Mouse (Mus musculus): ENCODE measurements at regions not wholly inside any gene's neighbourhood (a gene's known extent, or its start where the extent isn't known, plus 50 kb on each side); places are given as distances from the start of the nearest gene placed in this dataset.

DNA sequence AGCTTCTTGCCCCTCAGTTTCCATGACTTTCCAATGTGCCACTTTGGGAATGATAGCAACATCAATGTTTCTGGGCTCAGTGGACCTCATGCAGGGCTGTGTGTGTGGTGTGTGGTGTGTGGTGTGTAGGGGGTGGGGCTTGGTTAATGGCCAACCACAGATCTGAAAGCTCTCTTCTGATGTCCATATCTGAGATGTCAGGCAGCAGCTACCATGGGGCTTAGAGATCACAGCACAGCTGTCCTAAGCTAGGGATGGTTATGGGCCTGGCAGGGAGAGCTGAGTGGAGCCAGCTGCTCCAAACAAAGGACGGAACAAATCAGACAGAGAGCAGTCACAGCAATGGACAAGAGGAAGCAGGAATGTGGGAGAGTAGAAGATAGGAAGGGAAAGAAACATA lies 606.8 kb upstream of the Cdh5 start:
- no peak for DNase-seq (ENCODE audit: low spot score)

DNA sequence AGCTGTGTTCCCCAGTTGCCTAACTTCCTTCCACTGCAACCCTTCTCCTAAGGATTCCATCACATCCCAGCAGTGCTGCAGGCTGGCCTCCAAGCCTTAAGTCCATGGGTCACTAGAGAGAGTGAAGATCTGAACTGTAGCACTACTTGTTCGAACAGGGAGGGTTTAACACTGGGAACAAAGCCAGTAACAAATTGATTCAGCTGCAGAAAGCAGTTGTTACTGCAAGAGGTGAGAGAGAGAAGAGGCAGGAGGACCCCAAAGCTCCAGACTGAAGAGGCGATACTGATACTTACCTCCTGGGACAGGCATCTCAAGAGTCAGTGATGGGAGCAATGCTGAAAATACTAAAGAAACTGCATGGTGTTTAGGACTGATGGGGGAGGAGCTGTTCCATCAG lies 600.1 kb upstream of the Cdh5 start:
- no peak for DNase-seq (ENCODE audit: low spot score)

DNA sequence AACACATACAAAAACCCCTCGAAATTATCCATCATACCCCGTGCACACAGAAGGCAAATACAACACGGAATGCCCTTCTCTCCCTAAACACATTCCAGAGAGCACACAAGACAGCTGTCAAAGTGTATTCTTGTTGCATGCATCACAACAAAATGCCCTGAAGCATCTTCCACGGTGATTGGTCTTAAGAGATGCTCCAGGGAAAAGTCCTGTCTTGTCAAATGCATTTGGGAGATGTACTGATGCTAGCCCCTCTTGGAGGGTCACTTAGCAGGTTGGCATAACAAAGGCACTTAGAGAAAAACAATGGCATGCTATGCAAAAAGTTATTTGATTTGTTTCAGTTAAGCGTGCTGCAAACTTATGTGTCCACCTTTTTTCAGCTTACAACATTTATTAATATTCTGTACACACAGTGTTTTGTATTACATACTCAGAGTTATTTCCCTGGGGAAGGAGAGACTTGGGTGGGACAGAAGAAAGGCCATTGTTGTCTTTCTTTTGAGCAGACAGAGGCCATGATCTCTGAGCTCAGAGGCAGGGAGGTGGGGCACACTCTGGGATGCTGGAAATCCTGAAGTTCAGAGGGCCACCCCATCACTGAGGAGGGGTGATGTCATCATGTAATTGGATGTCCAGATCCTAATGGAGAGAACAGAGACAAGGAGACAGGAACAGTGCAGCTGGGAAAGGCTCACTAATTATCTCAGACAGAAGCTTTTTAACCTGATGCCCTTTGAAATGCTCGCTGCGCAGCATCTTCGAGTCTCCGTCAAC lies 598.2 kb upstream of the Cdh5 start:
- no peak for DNase-seq (ENCODE audit: low spot score)

DNA sequence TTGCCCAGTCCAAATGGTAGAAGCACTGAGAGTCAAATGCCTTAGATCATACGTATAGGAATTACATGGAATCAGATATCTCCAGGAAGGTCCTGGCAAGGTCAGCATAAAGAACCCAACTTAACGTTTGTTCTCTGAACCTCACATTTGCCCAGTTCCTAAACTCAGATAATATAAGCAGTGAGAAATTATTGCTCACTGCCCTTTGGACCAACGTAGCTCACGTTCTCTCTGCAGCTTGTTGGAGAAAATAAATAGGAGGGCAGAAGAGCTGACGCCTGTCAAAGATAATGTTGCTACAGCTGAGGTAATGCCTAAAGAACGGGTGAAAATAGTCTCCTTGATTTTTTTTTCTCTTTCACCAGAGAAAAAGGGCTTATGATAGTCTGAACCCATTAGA lies 595.1 kb upstream of the Cdh5 start:
- no peak for DNase-seq (ENCODE audit: low spot score)

DNA sequence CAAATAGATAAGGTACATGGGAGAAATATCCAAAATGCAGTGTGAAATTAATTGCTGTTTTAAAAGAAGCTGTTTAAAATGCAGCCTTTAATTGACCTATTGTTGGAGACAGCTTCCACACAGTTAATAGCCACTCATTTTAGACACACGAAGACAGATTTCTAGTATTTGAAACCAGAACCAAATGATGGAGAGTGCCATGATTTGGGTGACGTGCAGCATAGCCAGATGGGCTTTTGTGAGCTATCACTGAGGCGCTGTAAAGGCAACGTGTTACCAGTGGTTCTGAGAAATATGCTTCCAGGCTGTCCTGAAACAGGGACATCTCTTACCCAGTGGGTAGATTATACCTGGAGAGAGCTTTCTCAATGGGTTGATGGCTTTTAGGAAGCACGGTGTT lies 594.4 kb upstream of the Cdh5 start:
- DNase-seq (ENCODE audit: low spot score) = no peak

DNA sequence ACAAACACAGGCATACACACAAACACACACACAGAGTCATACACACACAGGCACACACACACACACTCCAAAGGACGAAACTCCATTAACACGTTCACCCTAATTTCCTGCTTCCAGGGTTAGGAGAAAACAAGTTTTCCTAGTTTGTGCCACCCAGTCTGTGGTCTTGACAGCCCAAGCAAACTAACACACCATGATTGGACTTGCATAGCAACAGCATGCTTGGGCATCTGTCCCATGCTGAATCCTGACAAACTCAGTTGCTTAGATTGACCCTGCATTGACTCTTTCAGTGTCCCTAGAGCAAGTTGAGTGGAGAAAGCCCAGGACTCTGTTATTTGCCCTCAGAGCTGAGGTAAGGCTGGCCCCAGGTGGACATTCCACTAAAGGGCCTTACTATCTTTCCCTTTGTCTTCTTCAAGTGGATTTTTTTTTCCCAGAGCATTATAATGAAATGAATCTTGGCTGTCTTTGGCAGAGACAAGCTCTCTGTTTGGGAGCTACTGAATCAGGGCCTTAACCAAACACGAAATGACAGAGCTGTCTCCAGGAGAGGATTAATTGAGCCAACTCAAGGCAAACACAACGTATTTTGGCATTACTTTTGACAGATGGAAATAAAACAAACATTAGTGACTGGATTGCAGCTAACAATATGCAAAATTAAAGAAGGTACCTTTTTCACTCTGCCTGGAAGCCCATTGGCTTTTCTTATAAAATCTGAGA lies 581.1 kb upstream of the Cdh5 start:
- DNase-seq (ENCODE audit: low spot score) = no peak

DNA sequence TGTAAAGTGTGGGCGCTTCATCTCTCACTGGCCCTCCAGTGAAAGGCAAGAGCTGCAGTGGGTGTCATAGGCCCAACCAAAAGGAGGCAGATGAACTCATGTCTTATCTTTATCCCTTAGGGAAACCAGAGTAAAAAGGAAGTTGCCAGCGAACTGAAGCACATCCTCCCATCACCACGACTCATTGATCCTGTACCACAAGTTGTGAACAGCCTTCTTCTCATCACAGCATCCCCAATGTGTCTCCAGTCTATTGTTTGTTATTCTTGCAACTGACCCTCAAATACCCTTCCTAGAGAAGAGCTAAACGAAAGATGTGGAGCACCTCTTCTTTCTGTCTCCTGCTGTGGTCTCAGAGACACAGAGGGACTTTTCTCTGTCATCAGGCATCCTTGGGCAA lies 570.5 kb upstream of the Cdh5 start:
- DNase-seq (ENCODE audit: low spot score) = no peak

DNA sequence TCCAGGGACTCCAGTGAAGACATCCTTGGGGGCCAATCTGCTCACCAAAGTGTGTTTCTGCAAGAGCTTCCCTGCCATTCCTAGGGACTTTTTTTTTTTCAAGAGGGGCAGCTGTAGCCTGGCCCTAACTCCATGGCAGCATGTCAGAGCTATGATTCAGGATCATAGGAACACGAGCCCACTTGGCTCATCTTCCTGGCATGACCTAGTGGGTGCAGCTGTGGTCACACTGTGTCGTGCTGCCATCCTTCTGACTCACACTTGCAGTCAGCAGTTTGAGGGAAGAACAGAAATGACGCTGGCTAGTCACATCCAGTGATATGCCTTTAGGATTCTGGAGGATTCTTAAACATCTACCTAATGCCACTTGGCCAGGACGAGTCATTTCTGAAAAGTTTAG lies 566.5 kb upstream of the Cdh5 start:
- no peak for DNase-seq (ENCODE audit: low spot score)

DNA sequence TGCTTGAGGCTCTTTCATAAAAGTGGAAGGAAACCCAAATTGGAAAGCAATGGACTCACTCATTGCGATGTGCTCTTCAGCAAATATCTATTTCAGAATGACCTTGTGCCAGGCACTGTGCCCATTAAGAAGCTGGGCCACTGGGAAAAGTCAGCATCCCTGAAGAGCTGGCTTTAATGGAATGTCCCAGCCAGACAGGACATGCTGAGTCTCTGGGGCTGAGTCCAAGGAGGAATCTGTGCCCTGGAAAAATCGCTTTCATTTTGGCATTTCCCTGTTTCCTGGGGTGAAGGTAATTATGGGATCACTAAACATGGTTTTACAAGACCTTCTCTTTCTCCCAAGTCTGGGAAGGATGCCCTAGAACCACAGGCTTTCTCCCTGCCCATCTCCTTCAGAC lies 564.6 kb upstream of the Cdh5 start:
- no peak for DNase-seq (ENCODE audit: low spot score)

DNA sequence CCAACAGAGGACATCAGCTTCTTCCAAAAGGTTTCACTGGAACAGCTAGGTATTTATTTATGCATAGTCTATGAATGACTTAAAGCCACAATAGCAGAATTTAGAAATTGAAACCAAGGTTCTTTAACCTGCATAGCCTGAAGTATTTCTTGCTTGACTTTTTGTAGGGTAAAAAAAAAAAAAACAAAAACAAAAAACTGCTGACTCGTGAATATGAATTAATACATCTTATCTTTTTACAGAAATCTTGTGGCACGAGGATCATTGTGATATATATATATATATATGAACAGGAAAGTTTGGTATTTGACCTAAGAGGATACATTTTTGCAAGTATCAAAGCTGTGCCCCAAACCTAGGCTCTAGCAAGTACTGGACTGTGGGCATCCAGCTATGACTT lies 559.5 kb upstream of the Cdh5 start:
- no peak for DNase-seq (ENCODE audit: low spot score)

DNA sequence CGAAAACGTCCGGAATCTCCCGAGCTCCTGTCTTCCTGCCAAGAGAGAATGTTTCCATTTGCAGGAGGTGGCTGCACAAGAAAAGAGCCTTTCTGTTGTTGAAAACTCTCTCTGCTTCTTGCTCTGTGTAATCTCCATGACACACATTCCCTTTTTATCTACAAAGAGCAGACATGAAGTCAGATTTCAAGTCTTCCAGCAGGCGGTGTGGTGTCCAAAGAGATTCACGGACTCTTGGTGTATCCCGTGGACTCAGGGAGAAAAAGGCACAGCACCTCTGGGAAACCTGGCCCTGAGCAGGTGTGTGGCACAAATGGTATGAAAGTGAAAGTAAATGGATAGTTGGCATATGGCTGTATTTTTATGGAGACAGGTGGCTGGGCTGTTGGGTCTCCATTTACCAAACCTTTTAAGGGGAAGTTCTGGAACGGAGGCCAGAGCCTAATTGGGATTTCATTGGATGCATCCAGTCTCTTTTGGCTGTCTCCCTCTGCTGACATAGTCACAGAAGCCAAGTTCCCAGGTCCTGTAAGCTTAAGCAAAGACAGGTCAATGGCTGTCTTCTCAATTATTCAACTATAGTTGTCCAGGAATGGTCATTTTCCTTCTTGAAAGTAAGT lies 549.4 kb upstream of the Cdh5 start:
- DNase-seq (ENCODE audit: low spot score) = no peak

DNA sequence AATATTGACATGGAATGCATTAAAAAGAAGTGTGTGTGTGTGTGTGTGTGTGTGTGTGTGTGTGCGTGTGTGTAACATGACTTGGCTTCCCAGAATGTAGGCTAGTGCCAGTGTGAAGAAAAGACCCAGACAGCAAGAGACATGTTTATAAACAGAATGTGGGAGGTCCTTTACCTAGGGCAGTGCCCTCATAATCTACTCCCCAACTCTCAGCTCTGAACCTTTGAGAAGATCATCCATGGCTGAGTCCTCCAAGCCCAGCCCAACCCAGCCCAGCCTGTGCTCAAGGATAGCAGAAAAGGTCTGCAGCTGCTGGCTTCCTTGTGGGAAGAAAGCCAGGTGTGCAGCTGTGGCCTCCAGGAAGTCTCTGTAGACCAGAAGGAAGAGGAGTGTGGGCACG lies 539.8 kb upstream of the Cdh5 start:
- no peak for DNase-seq (ENCODE audit: low spot score)

DNA sequence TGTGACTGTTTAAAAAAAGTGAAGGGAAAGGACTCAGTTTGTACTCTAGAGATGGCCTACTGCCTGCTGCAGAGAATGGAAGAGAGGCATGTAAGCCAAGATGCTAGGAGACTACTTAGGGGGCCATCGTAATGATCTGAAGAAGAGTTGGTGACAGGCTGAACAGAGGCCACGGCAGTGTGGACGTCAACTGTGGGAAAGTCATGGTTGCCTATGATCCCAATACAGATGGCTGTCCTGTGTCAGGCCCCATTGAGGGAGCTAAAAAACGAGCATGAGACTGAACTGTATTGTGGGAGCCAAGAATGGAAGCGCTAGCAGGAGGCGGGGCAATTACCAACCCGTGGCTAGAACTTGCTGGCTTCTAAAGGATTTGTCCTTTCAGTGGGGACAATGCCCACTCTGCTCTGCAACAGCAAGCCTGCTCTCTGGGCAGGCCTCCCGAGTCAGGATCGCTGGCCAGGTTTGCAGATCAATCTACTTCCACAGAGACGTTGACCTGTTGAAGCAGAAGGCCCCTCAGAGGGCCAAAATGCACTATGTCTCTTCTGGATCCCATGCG lies 530.5 kb upstream of the Cdh5 start:
- no peak for DNase-seq (ENCODE audit: low spot score)

DNA sequence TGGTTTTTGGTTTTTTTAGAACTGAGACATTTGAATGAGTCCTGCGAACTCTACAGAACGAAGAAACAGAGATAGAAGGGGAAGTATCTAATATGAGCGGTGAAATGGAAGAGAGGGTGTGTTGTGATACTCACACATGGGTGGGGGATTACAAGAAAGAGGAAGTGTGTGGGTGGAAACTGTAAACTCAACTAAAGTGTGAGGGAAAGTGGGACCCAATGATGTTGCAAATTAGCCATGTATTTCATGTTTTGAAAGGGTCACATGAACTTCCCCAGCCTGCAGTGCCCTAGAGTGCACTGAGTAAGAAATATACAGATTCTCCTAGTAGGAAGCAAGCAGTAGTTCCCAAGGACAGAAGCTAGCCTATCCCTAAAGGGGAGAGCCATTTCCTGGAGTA lies 524.3 kb upstream of the Cdh5 start:
- DNase-seq (ENCODE audit: low spot score) = no peak

DNA sequence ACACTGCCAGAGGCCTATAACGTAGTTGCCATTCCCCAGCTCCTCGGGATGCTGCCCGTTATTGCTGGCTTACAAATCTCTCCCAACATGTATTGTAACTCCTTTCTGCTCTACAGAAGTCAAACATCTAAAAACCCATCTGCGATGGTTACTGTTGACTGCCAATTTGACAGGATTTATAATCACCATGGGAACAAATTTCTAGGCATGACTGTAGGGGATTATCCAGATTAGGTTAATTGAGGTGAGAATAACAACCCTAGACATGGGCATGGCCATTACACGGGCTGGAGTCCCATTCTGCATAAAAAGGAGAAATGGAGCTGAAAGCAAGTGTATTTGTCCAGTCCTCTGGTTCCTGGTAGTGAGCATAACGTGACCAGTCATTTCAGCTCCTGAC lies 523.4 kb upstream of the Cdh5 start:
- DNase-seq (ENCODE audit: low spot score) = no peak

DNA sequence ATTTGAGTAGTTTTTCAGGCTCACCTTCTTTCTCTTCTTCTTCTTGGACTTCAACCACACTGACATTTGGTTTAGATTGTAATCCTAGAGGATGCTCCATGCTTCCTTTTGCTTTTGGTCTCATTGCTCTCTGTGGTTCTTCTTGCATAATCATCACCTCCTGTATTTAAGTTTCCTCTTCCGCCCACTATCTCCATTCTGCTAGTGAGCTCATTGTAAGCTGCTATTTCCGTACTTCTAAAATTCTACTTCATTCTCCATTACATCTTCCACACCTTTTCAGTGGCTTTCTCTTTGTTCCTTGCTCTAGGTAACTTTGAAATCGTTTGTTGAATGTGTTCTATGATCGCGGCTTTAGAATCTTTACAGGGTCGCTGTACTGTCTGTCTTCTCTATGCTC lies 493.1 kb upstream of the Cdh5 start:
- no peak for DNase-seq (ENCODE audit: low spot score)

DNA sequence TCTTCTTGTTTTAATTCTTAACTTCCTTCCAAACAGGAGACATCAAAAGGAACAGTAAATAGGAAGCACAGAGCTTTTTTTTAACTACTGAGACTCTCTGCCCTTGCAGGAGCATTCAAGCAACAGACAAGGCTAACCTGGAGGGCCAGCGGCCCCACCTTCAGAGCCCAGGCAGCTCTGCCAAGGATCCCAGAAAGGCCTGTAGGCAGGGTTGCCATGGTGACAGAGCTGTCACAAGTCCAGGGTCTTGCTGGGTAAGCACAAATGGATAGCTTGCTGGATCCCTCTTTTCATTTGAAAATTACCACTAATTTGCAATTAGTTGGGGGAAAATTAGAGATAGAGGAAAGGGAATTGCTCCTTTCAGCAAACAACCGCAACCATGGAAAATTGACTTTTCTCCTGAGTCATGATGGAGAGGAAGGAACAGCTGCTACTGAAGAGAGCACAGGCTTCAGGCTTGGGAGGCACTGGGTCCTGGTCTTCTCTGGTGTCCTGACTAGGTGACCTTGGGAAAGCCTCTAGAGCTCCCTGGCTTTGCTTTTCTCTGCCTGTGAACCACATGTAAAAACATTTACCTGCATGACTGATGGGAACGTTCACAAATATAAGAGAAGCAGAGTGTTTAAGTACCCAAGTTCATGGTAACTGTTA lies 477.5 kb upstream of the Cdh5 start:
- DNase-seq (ENCODE audit: low spot score) = no peak

DNA sequence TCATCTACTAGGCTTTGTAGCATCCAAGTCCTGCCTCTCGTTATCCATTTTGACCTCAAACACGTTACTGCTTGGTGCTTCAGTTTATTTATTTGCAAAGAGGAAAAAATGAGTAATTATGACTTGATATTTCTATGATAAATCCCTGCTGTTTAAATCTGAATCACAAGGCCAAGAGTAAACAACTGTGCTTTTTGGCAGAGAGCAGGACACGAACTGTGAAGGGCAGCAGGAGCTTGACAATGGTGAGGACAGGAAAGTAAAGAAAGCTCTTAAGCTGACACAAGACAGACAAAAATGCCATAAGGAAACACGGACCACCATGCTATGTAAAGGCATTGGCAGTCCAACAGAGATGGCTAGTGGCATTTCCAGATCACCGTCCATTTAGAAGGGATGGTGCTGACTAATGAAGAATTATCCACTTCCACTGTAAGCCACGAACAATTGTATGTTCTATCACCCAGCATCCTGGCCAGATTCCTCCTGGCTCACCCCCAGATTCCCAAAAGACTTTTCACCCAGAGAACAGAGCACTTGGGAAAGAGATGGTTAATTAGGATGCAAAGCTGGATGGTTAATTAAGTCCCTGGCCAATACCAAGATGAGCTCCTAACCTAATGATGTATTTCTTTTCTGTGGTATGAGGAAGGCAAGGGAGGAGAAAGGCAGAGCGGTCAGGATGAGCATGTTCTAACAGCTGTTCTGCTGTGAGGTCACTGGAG lies 476.1 kb upstream of the Cdh5 start:
- DNase-seq (ENCODE audit: low spot score) = no peak

DNA sequence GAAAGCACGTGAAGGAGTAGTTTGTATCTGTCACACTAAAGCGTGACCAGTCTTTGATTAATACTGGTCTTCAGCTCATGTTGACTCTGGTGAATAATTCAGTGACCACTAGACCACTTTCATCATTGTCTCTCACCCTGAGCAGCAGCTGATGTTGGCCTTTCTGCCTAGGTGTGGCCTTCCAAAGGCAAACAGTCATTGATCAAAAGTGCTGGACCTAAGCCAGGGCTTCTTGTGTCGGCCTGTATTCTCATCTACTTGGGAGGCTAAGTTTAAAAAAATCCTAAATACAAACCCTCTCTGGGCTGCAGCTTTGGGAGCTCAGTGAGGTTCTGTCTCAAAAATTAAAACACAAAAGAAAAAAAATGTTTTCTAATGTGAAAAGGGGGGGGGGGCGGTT lies 475.0 kb upstream of the Cdh5 start:
- DNase-seq (ENCODE audit: low spot score) = no peak

DNA sequence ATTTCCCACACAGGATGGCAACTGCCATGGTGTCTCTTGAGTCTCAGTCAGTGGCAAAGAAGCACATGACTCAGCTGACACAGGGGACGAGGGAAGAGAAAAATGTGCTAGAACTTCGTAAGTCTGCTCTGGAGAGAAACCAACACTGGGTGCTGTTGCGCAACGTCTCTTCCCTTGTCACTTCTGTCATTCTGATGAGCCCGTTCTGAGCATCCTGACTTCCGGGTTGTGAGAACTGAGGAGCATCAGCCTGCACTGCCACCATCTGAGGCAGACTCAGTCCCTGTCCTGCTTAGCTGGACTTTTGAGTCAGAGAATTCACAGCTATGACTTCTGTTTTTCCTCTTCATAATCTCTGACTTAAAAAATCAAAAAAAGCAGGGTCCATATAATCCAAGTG lies 468.9 kb upstream of the Cdh5 start:
- DNase-seq (ENCODE audit: low spot score) = no peak

DNA sequence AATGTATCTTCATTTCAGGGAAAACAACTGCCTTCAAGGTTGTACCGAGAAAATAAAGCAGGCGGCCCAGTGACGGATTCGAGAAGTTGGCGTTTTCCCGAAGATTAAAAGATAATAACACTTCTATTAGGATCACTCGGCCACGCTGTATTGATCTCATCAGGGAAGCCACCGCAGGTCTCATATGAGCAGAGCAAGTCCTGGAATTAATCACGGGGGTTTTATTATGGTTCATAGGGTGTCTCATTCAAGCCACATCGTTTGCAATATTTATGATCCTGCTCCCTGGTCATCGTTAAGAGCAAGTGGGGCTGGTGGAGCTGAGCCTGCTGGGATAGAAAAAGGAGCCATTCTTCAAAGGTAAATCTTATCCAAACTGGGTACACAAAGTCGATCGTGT lies 466.5 kb upstream of the Cdh5 start:
- no peak for DNase-seq (ENCODE audit: low spot score)

DNA sequence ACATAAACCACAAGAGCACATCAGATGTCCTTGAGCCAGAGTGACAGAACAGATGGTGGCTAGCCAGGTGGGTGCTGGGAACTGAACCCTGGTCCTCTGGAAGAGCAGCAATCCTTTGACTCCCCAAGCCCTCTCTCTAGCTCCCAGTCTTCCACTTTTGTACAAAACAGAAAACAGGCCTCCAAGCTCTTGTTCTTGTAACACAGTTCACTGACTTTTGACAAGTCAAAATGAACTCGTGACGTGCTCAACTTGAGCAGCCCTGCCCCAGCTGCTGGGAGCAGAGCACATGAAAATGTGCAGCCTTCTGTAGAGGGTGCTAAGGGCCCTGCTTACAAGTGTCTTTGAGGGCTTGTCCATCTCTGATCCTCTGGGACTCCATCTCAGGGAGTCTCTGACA lies 457.8 kb upstream of the Cdh5 start:
- DNase-seq (ENCODE audit: low spot score) = no peak
